26 mouse cellular contexts compared by ENCODE assay signal in genomic region chr11:4687027-4687426, GRCm38 (mm10). TPM values are rescaled to one million over a fixed set of nuclear protein-coding genes. Genes with fewer than 3 reads are reported as not detected.
DNase-seq lines count a peak whose midpoint lies in the region; ATAC-seq and TF ChIP-seq lines count a peak whose summit lies in the region.
"Had no signal": no experiment of that assay in that cellular context is flagged by ENCODE, and none has a peak within 500 bp of the region (broad histone marks: within the 10 kb centered on the region; RNA-seq: fewer than 3 reads in every experiment).

No protein-coding gene starts in this region.

- TF ChIP-seq POLR2A in kidney, adult 2 months (IDR thresholded peaks at IDR 0.05; ENCODE audit: low read depth, low read length) = no peak

- WGBS in kidney, adult 2 months = 55% methylated on average over 3 of the region's 3 CpGs
- 65% methylated on average over 3 of the region's 3 CpGs for WGBS in liver, embryonic 16.5 days (ENCODE audit: insufficient replicate concordance)
- WGBS in liver, embryonic 12.5 days (ENCODE audit: insufficient replicate concordance) = 68% methylated on average over 3 of the region's 3 CpGs

- DNase-seq in kidney, adult 2 months = peak; percentile 36
- DNase-seq in kidney, adult 11 months = no peak
- DNase-seq in adipocyte (ENCODE audit: low spot score) = peak; percentile 50
- no peak for DNase-seq in cerebellum, postnatal 4 days (ENCODE audit: low spot score in 2 of 2)
- DNase-seq: adrenal gland, postnatal 10 days; adrenal gland, postnatal 36 days; cerebellum, adult 18-20 months; cerebellum, adult 9-10 months; cerebellum, postnatal 14 days; forebrain, postnatal 0 days; gastrocnemius, adult 2 months; gastrocnemius, postnatal 14 days; heart, adult 11 months; heart, postnatal 10 days; heart, postnatal 36 days had no signal

- H3K27ac ChIP-seq in kidney, adult 2 months (ENCODE audit: insufficient read depth, low read depth, low read length) = no peak overlapping the region
- H3K27ac ChIP-seq in liver, embryonic 16.5 days (ENCODE audit: low read length) = no peak overlapping the region
- H3K27ac ChIP-seq in liver, embryonic 12.5 days = no peak overlapping the region
- H3K27ac ChIP-seq: embryonic facial prominence, embryonic 12.5 days; embryonic facial prominence, embryonic 15.5 days; gastrocnemius, adult 2 months; heart, embryonic 15.5 days; hindbrain, embryonic 10.5 days; hindbrain, embryonic 13.5 days had no signal

- no peak overlapping the region for H3K4me3 ChIP-seq in kidney, adult 2 months (ENCODE audit: insufficient read depth, low read depth, low read length)
- H3K4me3 ChIP-seq in liver, embryonic 16.5 days (ENCODE audit: low read depth, low read length) = no peak overlapping the region
- no peak overlapping the region for H3K4me3 ChIP-seq in liver, embryonic 12.5 days
- H3K4me3 ChIP-seq: embryonic facial prominence, embryonic 12.5 days; embryonic facial prominence, embryonic 15.5 days; gastrocnemius, adult 2 months; heart, embryonic 15.5 days; hindbrain, embryonic 10.5 days; hindbrain, embryonic 13.5 days had no signal

- no peak overlapping the region for H3K4me2 ChIP-seq in liver, embryonic 16.5 days (ENCODE audit: low read depth, low read length)
- no peak overlapping the region for H3K4me2 ChIP-seq in liver, embryonic 12.5 days
- H3K4me2 ChIP-seq: embryonic facial prominence, embryonic 12.5 days; embryonic facial prominence, embryonic 15.5 days; heart, embryonic 11.5 days; heart, embryonic 15.5 days; hindbrain, embryonic 13.5 days had no signal

- H3K36me3 ChIP-seq in kidney, adult 2 months (ENCODE audit: control insufficient read depth, insufficient read depth, low read length) = no peaks in the 10 kb centered on the region
- H3K36me3 ChIP-seq in liver, embryonic 16.5 days (ENCODE audit: control insufficient read depth, insufficient read depth) = peaks cover 4% of the 10 kb centered on the region; the same call in 1 of the 2 replicates
- H3K36me3 ChIP-seq in liver, embryonic 12.5 days = peaks cover 20% of the 10 kb centered on the region

- ATAC-seq in liver, embryonic 16.5 days (ENCODE audit: low read depth) = peak; percentile 39; the same call in 1 of the 2 replicates
- ATAC-seq in liver, embryonic 12.5 days = no peak
- ATAC-seq: activated CD4-positive, CD25-positive, alpha-beta regulatory T cell, adult 4 months; forebrain, embryonic 14.5 days; forebrain, postnatal 0 days; hindbrain, embryonic 16.5 days had no signal

- H3K27me3 ChIP-seq in kidney, adult 2 months (replicated peaks; ENCODE audit: control insufficient read depth, insufficient read depth, low read length) = no peaks in the 10 kb centered on the region
- no peaks in the 10 kb centered on the region for H3K27me3 ChIP-seq in liver, embryonic 16.5 days (ENCODE audit: control insufficient read depth, insufficient read depth, low read depth, low read length)
- H3K27me3 ChIP-seq in liver, embryonic 12.5 days (replicated peaks) = 0 out of 2 replicates have a peak, but pooled peaks cover 3% of the 10 kb centered on the region
- H3K27me3 ChIP-seq: embryonic facial prominence, embryonic 12.5 days; embryonic facial prominence, embryonic 15.5 days; heart, embryonic 15.5 days; hindbrain, embryonic 13.5 days had no signal

- no peaks in the 10 kb centered on the region for H3K9me3 ChIP-seq in liver, embryonic 16.5 days (replicated peaks; ENCODE audit: control insufficient read depth, low read length)
- H3K9me3 ChIP-seq in liver, embryonic 12.5 days (replicated peaks) = no peaks in the 10 kb centered on the region
- H3K9me3 ChIP-seq: embryonic facial prominence, embryonic 12.5 days; embryonic facial prominence, embryonic 15.5 days; heart, embryonic 15.5 days; hindbrain, embryonic 10.5 days; hindbrain, embryonic 13.5 days had no signal

- H3K9ac ChIP-seq in liver, embryonic 16.5 days (ENCODE audit: low read depth, low read length) = no peak overlapping the region
- H3K9ac ChIP-seq in liver, embryonic 12.5 days = no peak overlapping the region
- H3K9ac ChIP-seq: embryonic facial prominence, embryonic 12.5 days; embryonic facial prominence, embryonic 15.5 days; forebrain, postnatal 0 days; heart, embryonic 15.5 days; hindbrain, embryonic 13.5 days had no signal

- H3K4me1 ChIP-seq in kidney, adult 2 months (ENCODE audit: control insufficient read depth, insufficient read depth, low read length) = peaks cover 4% of the 10 kb centered on the region; the same call in 1 of the 2 replicates
- no peaks in the 10 kb centered on the region for H3K4me1 ChIP-seq in liver, embryonic 16.5 days (ENCODE audit: control insufficient read depth, low read depth, low read length)
- peaks cover 6% of the 10 kb centered on the region; the same call in 1 of the 2 replicates for H3K4me1 ChIP-seq in liver, embryonic 12.5 days
- H3K4me1 ChIP-seq: embryonic facial prominence, embryonic 12.5 days; hindbrain, embryonic 10.5 days; hindbrain, embryonic 13.5 days had no signal

- TF ChIP-seq CTCF in kidney, adult 2 months (conservative IDR thresholded peaks at IDR 0.05; ENCODE audit: insufficient read depth, insufficient read length, low read depth, low read length) = no peak

RNA-seq across cellular contexts. Expression of gene Uqcr10, which starts 17.1 kb away (rescaled TPM):
- polyA plus RNA-seq in kidney, adult 2 months (2012; rRNA removed) = 2,120 and 2,704 TPM in 2 replicates
- 606 and 617 TPM in 2 replicates for polyA plus RNA-seq in liver, embryonic 16.5 days (2015; fragmentation: Nextera tagmentation; extraction: Ambion mirVana)
- 698 and 713 TPM in 2 replicates for polyA plus RNA-seq in liver, embryonic 12.5 days (2016; fragmentation: Nextera tagmentation; extraction: Ambion mirVana)

RNA-seq across cellular contexts. Expression of gene Zmat5, which starts 17.5 kb away (rescaled TPM):
- 62.6 and 65.1 TPM in 2 replicates for polyA plus RNA-seq in kidney, adult 2 months (2012; rRNA removed)
- polyA plus RNA-seq in liver, embryonic 16.5 days (2015; fragmentation: Nextera tagmentation; extraction: Ambion mirVana) = 21.4 and 21.7 TPM in 2 replicates
- 33.4 and 33.8 TPM in 2 replicates for polyA plus RNA-seq in liver, embryonic 12.5 days (2016; fragmentation: Nextera tagmentation; extraction: Ambion mirVana)

RNA-seq across cellular contexts. Expression of gene Ascc2, which starts 49.5 kb away (rescaled TPM):
- polyA plus RNA-seq in kidney, adult 2 months (2012; rRNA removed) = 17.7 and 18.0 TPM in 2 replicates
- polyA plus RNA-seq in liver, embryonic 16.5 days (2015; fragmentation: Nextera tagmentation; extraction: Ambion mirVana) = 16.5 and 18.2 TPM in 2 replicates
- 26.7 and 27.8 TPM in 2 replicates for polyA plus RNA-seq in liver, embryonic 12.5 days (2016; fragmentation: Nextera tagmentation; extraction: Ambion mirVana)

RNA-seq across cellular contexts. Expression of gene Cabp7, which starts 59.6 kb away (rescaled TPM):
- polyA plus RNA-seq in kidney, adult 2 months (2012; rRNA removed) = not detected in 2 replicates
- polyA plus RNA-seq in liver, embryonic 16.5 days (2015; fragmentation: Nextera tagmentation; extraction: Ambion mirVana) = 0.04 and 0.06 TPM in 2 replicates
- polyA plus RNA-seq in liver, embryonic 12.5 days (2016; fragmentation: Nextera tagmentation; extraction: Ambion mirVana) = 0.05 and 0.06 TPM in 2 replicates

Comparison
In these comparisons a context has a peak if more than half of its experiments do, and no peak if none do; other contexts are left out.
1. DNase-seq: peak in kidney, adult 2 months (single experiment) and adipocyte (single experiment); none in kidney, adult 11 months (single experiment) and cerebellum, postnatal 4 days (0 of 2).